Mouse (Mus musculus) heart, adult 18-20 months (tissue): ENCODE measurements at regions not wholly inside any gene's neighbourhood (a gene's known extent, or its start where the extent isn't known, plus 50 kb on each side); places are given as distances from the start of the nearest gene placed in this dataset.

Experiments
- DNase-seq, 2 experiments: peaks; one replicate each; pipeline ENCODE4 v3.0.0; 2021 to 2022; ENCODE audit warnings: mixed read lengths in 1 of 2

- DNase-seq: no peak
Observed at GRCm38 (mm10) chr6:103312149-103312548, 198.2 kb upstream of the Chl1 start.

GRCm38 (mm10) chr6:103312935-103313334, 197.5 kb upstream of the Chl1 start:
- DNase-seq: no peak

- no peak for DNase-seq
Observed at GRCm38 (mm10) chr6:103318081-103318480, 192.3 kb upstream of the Chl1 start.

DNA sequence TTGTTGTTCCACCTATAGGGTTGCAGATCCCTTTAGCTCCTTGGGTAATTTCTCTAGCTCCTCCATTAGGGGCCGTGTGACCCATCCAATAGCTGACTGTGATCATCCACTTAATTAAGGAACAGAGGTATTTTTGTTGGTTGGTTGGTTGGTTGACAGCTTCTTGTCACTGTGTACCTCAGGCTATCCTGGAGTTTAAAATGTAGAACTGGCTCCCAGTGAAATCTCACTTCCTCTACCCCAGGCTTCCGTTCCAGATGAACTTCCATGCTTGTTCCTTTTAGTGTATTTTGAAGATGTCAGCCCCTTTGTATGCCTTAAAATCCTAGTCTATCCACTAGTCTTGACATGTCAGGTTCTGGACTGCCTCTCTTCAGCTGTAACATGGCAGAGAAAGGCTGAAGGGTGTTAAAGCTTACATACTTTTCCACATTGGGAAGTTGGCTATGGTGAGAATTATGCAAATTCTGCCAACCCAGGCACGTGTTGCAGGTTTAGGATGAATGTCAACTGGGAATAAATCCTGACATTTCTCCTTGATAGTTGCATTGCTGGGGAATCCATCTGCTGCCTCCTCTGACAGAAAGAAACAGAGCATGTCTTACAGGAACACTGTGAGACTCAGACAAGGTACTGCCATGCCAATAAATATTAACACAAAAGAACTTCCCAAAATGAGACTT, 191.6 kb upstream of the Chl1 start:
- no peak for DNase-seq

GRCm38 (mm10) chr6:103319964-103320363, 190.4 kb upstream of the Chl1 start:
- DNase-seq: no peak

GRCm38 (mm10) chr6:103320550-103320949, 189.8 kb upstream of the Chl1 start:
- DNase-seq: no peak

GRCm38 (mm10) chr6:103321058-103321457, 189.3 kb upstream of the Chl1 start:
- no peak for DNase-seq

DNA sequence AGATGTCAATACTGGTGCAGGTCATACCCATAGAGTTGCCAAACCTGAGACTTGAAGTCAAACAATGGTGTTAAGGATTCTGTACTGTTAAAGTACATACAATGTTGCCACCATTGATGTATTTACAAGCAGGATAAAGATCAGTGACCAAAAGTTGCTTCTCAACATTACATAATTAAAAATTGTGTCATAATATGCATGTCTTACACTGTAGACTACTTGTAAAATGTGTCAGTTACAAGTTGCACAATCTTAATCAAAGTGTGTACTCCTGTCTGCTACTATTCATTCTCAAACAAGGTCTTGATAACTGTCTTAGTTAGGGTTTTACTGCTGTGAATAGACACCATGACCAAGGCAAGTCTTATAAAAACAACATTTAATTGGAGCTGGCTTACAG, 187.9 kb upstream of the Chl1 start:
- no peak for DNase-seq

GRCm38 (mm10) chr6:103335683-103336082, 174.7 kb upstream of the Chl1 start:
- DNase-seq: no peak

DNA sequence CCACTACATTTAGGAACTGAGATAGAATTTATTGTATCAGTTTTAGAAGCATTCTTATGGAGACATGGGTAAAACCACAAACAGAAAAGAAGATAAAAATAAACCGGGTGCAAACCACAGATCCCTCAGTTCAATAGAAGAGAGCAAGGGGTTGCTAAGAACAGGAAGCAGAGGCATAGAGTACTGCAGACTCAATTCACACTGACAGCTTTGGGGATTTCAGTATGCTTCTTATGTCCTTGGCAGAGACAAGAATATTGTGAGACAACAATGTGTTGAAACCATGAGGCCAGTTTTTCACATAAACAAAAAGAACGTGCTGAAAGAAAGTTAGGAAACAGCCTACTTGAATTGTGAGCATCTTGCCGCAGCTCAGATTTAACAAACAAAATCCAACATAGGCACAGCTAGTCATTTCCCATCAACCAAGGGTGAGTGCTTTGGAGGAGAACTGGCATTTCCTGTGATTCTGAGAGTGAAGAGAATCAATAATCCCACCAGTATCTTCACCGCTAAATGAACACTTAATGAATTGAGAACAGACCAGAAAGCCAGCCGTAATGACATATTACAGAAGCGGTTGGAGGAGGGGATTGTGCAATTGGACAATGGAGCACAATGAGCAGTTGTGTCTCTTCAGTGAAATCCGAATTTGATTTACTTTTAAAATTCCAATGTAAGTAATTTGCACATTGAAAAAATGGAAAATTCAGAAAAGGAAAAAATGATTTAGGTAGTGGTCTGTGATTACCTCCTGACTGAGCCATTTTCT, 170.2 kb upstream of the Chl1 start:
- DNase-seq: no peak

- no peak for DNase-seq
Observed at GRCm38 (mm10) chr6:103343515-103343914, 166.9 kb upstream of the Chl1 start.

DNA sequence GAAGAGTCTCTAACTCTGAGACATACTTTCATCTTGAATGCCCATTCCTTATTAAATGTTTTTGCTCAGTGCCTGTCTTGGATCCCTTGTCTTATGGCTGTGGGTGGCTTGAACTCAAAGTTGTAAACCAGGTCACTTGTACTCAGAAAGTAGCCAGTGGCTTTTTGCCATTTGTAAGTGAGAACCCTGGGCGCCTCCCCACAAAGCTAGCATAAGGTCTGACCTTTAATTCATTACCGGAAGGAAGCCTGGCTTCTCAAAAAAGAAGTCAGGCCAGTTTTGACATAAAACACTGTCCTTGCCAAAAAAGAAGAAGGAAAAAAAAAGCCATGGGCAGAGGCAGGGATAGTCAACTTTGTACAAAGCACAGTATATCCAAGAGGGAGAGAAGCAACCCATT, 166.0 kb upstream of the Chl1 start:
- no peak for DNase-seq

DNA sequence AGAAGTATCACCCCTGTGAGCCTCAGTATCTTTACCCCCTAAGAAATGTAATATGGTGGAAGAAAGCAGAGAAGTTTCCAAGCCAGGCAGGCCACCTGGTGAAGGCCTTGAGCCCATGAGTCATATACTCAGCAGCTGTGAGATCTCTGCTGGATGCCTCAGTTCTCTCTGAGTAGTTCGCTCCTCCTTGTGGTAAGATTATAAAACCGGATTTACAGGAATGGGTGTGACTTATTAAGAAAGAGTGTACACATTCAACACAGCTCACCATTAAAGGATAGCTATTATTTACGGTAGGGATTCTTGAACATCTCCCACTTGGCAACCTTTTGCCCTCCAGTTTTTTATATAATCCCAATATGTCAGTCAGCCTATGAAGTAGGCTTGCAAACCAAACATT, 165.2 kb upstream of the Chl1 start:
- no peak for DNase-seq

- no peak for DNase-seq
Observed at GRCm38 (mm10) chr6:103352405-103353124, 157.8 kb upstream of the Chl1 start.

DNA sequence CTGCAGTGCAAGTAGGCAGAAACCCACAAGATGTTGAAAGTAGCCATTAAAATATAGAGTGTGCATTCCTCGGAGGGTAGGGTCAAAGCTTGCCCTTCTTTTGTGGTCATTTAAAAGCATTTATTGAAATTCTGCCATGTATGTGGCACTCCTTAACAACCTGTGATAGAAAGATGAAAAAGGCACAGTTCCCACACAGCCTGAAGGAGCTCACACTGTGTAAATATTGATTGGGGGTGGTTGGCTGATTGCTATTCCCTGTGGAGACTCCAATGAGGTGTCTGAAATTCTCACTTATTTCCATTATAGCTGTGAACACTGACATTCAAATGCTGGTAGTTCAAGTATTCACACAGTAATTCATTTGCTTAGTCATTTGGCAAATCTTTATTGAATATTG, 157.0 kb upstream of the Chl1 start:
- no peak for DNase-seq

DNA sequence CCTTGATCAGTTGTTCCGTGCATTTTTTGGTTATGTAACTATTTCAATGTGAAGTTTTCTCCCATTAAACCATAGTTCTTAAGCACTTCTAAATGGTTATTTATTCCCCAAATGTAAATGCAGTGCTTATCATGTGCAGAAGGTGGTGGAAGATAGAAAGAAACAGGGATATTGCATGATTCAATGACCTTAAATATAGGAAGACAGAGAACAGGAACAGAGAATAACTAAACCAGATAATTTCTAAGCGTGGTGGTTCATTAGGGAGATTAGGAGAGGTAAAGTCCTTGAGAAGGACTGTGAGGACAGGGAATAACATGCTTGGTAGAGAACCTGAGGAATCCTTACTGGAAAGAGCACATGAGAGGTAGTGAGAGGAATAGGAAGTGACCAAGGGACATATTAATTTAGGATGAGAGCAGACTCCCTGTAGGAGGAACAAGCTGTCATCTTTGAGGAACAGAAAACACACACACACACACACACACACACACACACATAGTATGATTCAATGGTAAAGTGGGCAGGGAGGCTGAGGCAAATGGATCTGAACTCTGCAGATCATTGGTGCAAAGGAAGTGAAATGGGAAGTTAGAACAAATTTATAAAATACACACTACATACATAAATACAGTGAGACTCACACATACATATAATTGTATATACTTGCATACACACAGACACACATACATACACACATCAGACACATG, 143.4 kb upstream of the Chl1 start:
- DNase-seq: no peak

DNA sequence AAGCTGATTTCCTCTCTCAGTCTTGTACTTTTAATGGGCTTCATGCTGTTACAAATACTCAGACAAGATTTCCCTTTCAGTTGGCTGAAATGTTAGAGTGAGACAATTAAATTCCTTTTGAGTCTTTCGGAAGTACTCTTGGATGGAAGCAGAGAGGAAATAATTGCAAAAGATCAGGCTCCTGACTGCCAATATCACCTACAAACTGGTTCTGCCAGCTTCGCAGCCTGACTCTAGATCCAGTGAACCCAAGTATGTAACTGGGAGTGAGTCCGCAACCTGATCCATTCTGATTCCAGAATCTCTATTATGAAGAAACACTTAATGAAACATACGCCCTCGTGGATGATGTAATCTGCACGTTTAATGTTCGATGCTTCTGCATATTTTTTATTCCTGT, 135.4 kb upstream of the Chl1 start:
- no peak for DNase-seq

DNA sequence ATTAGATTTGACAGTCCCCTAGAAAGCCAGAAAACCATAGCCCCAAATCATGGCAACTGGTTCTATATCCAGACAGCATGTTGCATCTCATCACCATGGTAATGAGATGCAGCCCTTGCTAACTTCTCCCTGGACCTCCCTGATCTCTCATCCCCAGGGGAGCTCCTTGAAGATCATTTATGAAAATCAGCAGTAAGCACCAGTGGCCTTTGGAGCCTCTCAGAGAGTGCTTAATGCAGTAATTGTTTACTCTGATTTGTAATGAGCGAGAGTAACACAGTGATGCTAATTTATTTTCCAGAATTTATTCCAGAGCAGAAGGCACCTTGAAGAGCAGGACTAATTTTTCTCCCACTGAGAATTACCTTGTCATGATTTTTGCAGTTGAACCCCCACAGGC, 133.1 kb upstream of the Chl1 start:
- no peak for DNase-seq

- DNase-seq: no peak
Observed at GRCm38 (mm10) chr6:103378047-103378446, 132.3 kb upstream of the Chl1 start.

DNA sequence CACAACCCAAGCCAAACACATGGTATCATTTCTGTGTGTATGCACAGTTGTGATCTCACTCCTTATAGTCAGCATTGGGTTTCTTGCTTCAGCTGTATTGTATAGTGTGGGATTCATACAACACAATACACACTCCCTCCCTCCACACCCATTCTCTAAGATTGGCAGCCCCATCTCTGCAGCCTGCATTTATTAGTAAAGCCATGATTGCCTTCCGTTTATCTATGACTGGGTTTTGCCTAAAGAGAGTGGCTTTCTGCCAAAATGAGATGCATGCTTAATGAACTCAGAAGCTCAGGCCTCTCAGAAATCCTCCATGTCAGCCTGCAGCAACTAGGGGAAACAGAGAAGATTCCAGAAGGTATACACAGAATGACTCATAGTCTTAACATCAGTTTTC, 129.4 kb upstream of the Chl1 start:
- DNase-seq: no peak

DNA sequence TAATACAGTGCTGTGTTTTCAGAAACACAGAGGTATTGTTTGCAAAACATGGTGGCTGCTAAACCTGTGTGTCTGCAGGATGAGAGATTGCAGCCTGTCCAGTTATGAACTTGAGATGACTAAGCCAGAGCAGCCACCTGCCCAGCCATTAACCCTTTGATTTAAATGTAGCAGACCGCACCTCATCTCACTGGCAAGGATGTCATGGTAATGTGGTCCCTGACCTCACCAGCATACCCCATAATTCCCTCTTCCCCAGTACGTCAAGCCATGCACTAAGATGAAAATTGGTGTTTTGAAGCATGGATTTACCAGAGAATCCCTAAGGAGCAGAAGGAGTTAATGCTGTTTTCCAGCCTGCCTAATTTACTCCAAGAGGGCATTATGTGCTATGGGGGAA, 128.5 kb upstream of the Chl1 start:
- DNase-seq: no peak

GRCm38 (mm10) chr6:103386591-103386990, 123.8 kb upstream of the Chl1 start:
- DNase-seq: no peak

- DNase-seq: no peak
Observed at GRCm38 (mm10) chr6:103405961-103406360, 104.4 kb upstream of the Chl1 start.
